Mouse (Mus musculus) neural tube, embryonic 10.5 days (tissue): Measurements from ENCODE around the gene Meis3.

Experiments used
- DNase-seq: peaks from one replicate; pipeline ENCODE4 v3.0.0-alpha.2; 2017; ENCODE audit warnings: low spot score; ENCODE audit errors: extremely low spot score

Meis3 gene

DNA sequence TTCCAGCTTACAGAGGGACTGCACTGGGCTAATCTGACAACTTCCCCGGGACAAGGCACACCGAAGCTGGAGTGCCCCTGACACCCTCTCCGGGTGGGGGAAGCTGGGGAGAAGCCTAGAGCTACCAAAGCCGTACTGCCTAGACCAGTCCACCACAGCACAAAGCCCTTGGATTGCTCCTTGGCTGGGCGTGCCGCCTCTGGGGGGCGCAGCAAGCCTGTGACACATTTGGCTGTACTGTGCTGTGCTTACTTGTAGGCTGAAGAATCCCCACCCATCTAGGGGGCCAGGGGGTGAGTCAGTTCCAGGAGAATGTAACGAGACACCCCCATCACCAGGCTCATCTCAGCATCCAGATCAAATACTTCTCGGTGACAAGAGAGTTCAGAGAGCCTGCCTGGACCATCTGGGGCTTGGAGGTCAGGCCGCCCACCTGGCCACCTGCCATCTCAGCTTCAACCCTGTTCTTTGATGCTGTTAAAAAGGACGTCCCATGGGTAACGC, 36.0 kb downstream of the Meis3 start:
- DNase-seq: no peak

DNA sequence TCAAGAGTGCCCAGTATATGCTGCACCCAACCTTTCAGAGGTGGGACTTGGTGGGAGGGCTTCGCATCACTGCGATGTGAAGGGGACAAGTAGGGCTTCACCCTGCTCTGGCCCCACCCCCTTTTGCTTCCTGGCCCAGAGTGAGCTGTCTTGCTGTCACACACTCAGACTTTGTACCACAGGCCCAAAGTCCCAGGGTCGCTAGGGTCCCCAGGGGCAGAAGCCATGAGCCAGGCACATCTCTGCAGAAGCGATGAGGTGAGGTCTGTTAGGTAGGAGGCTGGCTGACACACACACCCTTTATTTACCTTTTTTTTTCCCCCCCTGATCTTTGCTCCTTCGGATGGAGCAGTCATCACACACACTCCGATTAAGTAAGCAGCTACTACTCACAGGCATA, 38.3 kb downstream of the Meis3 start:
- DNase-seq: no peak

DNA sequence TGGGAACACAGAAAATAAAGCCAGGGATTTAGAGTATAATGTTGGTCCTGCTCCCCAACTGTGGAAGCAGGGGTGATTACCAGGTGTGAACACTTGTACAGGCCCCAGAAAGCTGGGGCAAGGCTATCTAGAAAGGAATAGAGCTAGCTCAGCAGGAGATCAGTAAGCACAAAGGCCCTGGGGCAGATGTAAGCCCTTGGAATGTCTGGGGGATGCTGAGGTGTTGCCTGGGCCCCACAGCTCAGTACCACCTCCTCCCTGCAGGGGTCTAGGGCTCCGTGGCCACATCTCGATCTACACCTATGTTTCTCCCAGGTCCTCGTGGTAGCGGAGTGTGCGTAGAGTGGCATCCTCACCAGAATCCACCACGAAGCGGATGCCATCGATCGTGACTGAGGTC, 39.1 kb downstream of the Meis3 start:
- no peak for DNase-seq

- peak; percentile 98 for DNase-seq
These were observed 46.8 kb downstream of the Meis3 start, which contains the start of gene Dhx34 for GRCm38 (mm10) chr7:16221582-16222272. TSS of gene Dhx34 (minus strand) at chr7:16222037.

DNA sequence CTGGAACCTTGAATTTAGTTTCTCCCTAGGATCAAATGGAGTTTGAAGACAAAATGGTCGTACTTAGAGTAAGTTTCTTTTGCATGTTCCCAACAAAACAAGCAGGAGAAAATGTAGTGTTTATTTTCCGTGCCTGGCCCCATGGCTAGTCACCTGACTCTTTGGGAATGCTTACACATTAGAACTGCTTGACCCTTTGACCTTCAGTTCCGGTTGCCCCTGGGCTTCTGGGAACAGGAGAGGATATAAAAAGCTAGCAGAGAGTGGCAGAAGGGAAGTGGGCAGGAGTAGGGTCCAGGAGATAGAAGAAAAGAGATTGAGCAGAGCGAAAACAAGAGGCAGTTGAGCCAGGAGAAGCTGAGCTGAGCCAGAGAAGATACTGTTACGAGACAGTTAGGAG, 55.0 kb downstream of the Meis3 start:
- peak; percentile 42 for DNase-seq
